Mouse (Mus musculus): ENCODE measurements around the gene Apaf1.

Apaf1 gene

GRCm38 (mm10) chr10:91081959-91082507, 537 bp downstream of the Apaf1 start:
- DNase-seq (ENCODE audit: low spot score in 2 of 2) = peak in 1 of 2 experiments; percentile 17

GRCm38 (mm10) chr10:91080540-91080939, 2.0 kb downstream of the Apaf1 start:
- DNase-seq (ENCODE audit: low spot score in 2 of 2) = no peak

GRCm38 (mm10) chr10:91076667-91077066, 5.9 kb downstream of the Apaf1 start:
- DNase-seq (ENCODE audit: low spot score in 2 of 2) = no peak

- DNase-seq (ENCODE audit: low spot score in 2 of 2) = no peak
These were observed 9.2 kb downstream of the Apaf1 start for GRCm38 (mm10) chr10:91073345-91073744.

GRCm38 (mm10) chr10:91071768-91072167, 10.8 kb downstream of the Apaf1 start:
- no peak for DNase-seq (ENCODE audit: low spot score in 2 of 2)

GRCm38 (mm10) chr10:91062355-91062754, 20.2 kb downstream of the Apaf1 start:
- DNase-seq (ENCODE audit: low spot score in 2 of 2) = no peak

GRCm38 (mm10) chr10:91060742-91061141, 21.8 kb downstream of the Apaf1 start:
- no peak for DNase-seq (ENCODE audit: low spot score in 2 of 2)

GRCm38 (mm10) chr10:91052734-91053133, 29.8 kb downstream of the Apaf1 start:
- DNase-seq (ENCODE audit: low spot score in 2 of 2) = no peak

- DNase-seq (ENCODE audit: low spot score in 2 of 2) = no peak
These were observed 31.4 kb downstream of the Apaf1 start for GRCm38 (mm10) chr10:91051156-91051555.

- DNase-seq (ENCODE audit: low spot score in 2 of 2) = no peak
These were observed 32.9 kb downstream of the Apaf1 start for GRCm38 (mm10) chr10:91049696-91050095.

GRCm38 (mm10) chr10:91033942-91034341, 48.6 kb downstream of the Apaf1 start:
- DNase-seq (ENCODE audit: low spot score in 2 of 2) = peak; percentile 81

- peak; percentile 93 to 95 for DNase-seq (ENCODE audit: low spot score in 2 of 2)
These were observed 50.2 kb downstream of the Apaf1 start for GRCm38 (mm10) chr10:91032399-91032798.

GRCm38 (mm10) chr10:91031176-91031575, 51.4 kb downstream of the Apaf1 start:
- DNase-seq (ENCODE audit: low spot score in 2 of 2) = no peak

GRCm38 (mm10) chr10:91029002-91029539, 53.5 kb downstream of the Apaf1 start:
- no peak for DNase-seq (ENCODE audit: low spot score in 2 of 2)

GRCm38 (mm10) chr10:91027964-91028363, 54.6 kb downstream of the Apaf1 start:
- DNase-seq (ENCODE audit: low spot score in 2 of 2) = no peak

- no peak for DNase-seq (ENCODE audit: low spot score in 2 of 2)
These were observed 55.1 kb downstream of the Apaf1 start for GRCm38 (mm10) chr10:91027468-91027867.

GRCm38 (mm10) chr10:91005858-91006538, 76.6 kb downstream of the Apaf1 start:
- DNase-seq (ENCODE audit: low spot score in 2 of 2) = no peak

- peak; percentile 46 to 57 for DNase-seq (ENCODE audit: low spot score in 2 of 2)
These were observed 81.1 kb downstream of the Apaf1 start for GRCm38 (mm10) chr10:91001421-91001820.

- DNase-seq (ENCODE audit: low spot score in 2 of 2) = peak; percentile 65 to 70
These were observed 82.7 kb downstream of the Apaf1 start for GRCm38 (mm10) chr10:90999899-91000298.

- DNase-seq (ENCODE audit: low spot score in 2 of 2) = no peak
These were observed 88.7 kb downstream of the Apaf1 start for GRCm38 (mm10) chr10:90993869-90994268.

GRCm38 (mm10) chr10:90992237-90992636, 90.3 kb downstream of the Apaf1 start:
- no peak for DNase-seq (ENCODE audit: low spot score in 2 of 2)

GRCm38 (mm10) chr10:90990340-90990739, 92.2 kb downstream of the Apaf1 start:
- no peak for DNase-seq (ENCODE audit: low spot score in 2 of 2)

- no peak for DNase-seq (ENCODE audit: low spot score in 2 of 2)
These were observed 99.5 kb downstream of the Apaf1 start for GRCm38 (mm10) chr10:90983046-90983445.

All from right cerebral cortex, adult 2 months (tissue).